Mouse (Mus musculus) MEL (cell line): ENCODE measurements at regions not wholly inside any gene's neighbourhood (a gene's known extent, or its start where the extent isn't known, plus 50 kb on each side); places are given as distances from the start of the nearest gene placed in this dataset.

ENCODE experiments used
- DNase-seq: peaks from one replicate; pipeline ENCODE4 v3.0.0; 2011; ENCODE audit warnings: low read depth, low spot score
- H3K27ac ChIP-seq: 2 replicates; pipeline ENCODE4 v1.5.1; 2012; ENCODE audit warnings: low read depth, mild to moderate bottlenecking, control low read depth, low read length, moderate library complexity; ENCODE audit not compliant: control insufficient read depth
- H3K27me3 ChIP-seq, 2 experiments: fragments of 150-350 bp in 1 of 2; sonication (generic) in 1 of 2; 2 replicates each; pipeline ENCODE4 v1.6.1; 2012; ENCODE audit warnings: low read length in 2 of 2, mild to moderate bottlenecking in 2 of 2, improper control_type of control experiment in 1 of 2, moderate library complexity in 1 of 2; ENCODE audit not compliant: insufficient read depth in 2 of 2, control insufficient read depth in 1 of 2
- H3K36me3 ChIP-seq, 2 experiments: 2 replicates each; pipeline ENCODE4 v1.6.1; 2012 to 2014; ENCODE audit warnings: low read length in 2 of 2, improper control_type of control experiment in 1 of 2, inconsistent platforms in 1 of 2, mild to moderate bottlenecking in 1 of 2; ENCODE audit not compliant: insufficient read depth in 2 of 2, control insufficient read depth in 1 of 2
- H3K4me1 ChIP-seq, 2 experiments: fragments of 150-350 bp in 1 of 2; sonication (generic) in 1 of 2; 2 replicates each; pipeline ENCODE4 v1.6.1; 2012; ENCODE audit warnings: low read length in 2 of 2, improper control_type of control experiment in 1 of 2, mild to moderate bottlenecking in 1 of 2; ENCODE audit not compliant: insufficient read depth in 2 of 2, control insufficient read depth in 1 of 2
- H3K4me3 ChIP-seq, 2 experiments: fragments of 150-350 bp in 1 of 2; sonication (generic) in 1 of 2; 2 replicates each; pipeline ENCODE4 v1.5.1; 2012; ENCODE audit warnings: low read depth in 2 of 2, low read length in 2 of 2, mild to moderate bottlenecking in 2 of 2, moderate library complexity in 2 of 2, control low read depth in 1 of 2, improper control_type of control experiment in 1 of 2; ENCODE audit not compliant: control insufficient read depth in 1 of 2, insufficient read depth in 1 of 2
- H3K79me2 ChIP-seq: 2 replicates; pipeline ENCODE4 v1.6.1; 2012; ENCODE audit warnings: mild to moderate bottlenecking, low read length, moderate library complexity; ENCODE audit not compliant: control insufficient read depth, poor library complexity, insufficient read depth
- H3K9ac ChIP-seq: 2 replicates; pipeline ENCODE4 v1.6.1; 2012; ENCODE audit warnings: low read depth, mild to moderate bottlenecking, control low read depth, low read length, moderate library complexity; ENCODE audit not compliant: control insufficient read depth, poor library complexity, severe bottlenecking
- H3K9me3 ChIP-seq: fragments of 150-350 bp; sonication (generic); replicated peaks from 2 replicates; pipeline ENCODE4 v1.6.1; 2012; ENCODE audit warnings: mild to moderate bottlenecking, low read length, improper control_type of control experiment, moderate library complexity; ENCODE audit not compliant: insufficient read depth
- ELF1 ChIP-seq: IDR thresholded peaks from 2 replicates; pipeline ENCODE4 v1.6.1; 2014; ENCODE audit warnings: low read depth, mild to moderate bottlenecking, inconsistent platforms, low read length, improper control_type of control experiment, moderate library complexity
- EP300 ChIP-seq, 2 experiments: IDR thresholded peaks; 2 replicates each; pipeline ENCODE4 v1.6.1; 2011; ENCODE audit warnings: improper control_type of control experiment in 2 of 2, low read length in 2 of 2, low read depth in 1 of 2, mild to moderate bottlenecking in 1 of 2
- ETS1 ChIP-seq: IDR thresholded peaks from 2 replicates; pipeline ENCODE4 v1.6.1; 2012; ENCODE audit warnings: low read depth, mild to moderate bottlenecking, inconsistent platforms, low read length, improper control_type of control experiment, moderate library complexity
- GABPA ChIP-seq: IDR thresholded peaks from 2 replicates; pipeline ENCODE4 v1.6.1; 2012; ENCODE audit warnings: low read depth, mild to moderate bottlenecking, inconsistent platforms, low read length, improper control_type of control experiment, moderate library complexity
- GATA1 ChIP-seq: IDR thresholded peaks from 2 replicates; pipeline ENCODE4 v1.6.1; 2011; ENCODE audit warnings: low read depth, low read length, improper control_type of control experiment
- KAT2A ChIP-seq: conservative IDR thresholded peaks from 2 replicates; pipeline ENCODE4 v1.6.1; 2012; ENCODE audit warnings: low read depth, low read length, improper control_type of control experiment, inconsistent platforms
- MAZ ChIP-seq: IDR thresholded peaks from 2 replicates; pipeline ENCODE4 v1.6.1; 2012; ENCODE audit warnings: low read depth, mild to moderate bottlenecking, inconsistent platforms, low read length, improper control_type of control experiment
- MEF2A ChIP-seq: IDR thresholded peaks from 2 replicates; pipeline ENCODE4 v1.6.1; 2014; ENCODE audit warnings: low read depth, mild to moderate bottlenecking, inconsistent platforms, low read length, improper control_type of control experiment; ENCODE audit not compliant: poor library complexity, insufficient replicate concordance, severe bottlenecking; ENCODE audit errors: extremely low read depth
- NELFE ChIP-seq: IDR thresholded peaks from 2 replicates; pipeline ENCODE4 v1.6.1; 2011; ENCODE audit warnings: low read depth, low read length, improper control_type of control experiment
- POLR2A ChIP-seq, 2 experiments: IDR thresholded peaks; 2 replicates each; pipeline ENCODE4 v1.6.1; 2011 to 2012; ENCODE audit warnings: low read length in 2 of 2, mild to moderate bottlenecking in 2 of 2, control low read depth in 1 of 2, improper control_type of control experiment in 1 of 2, low read depth in 1 of 2, moderate library complexity in 1 of 2; ENCODE audit not compliant: control insufficient read depth in 1 of 2, insufficient read depth in 1 of 2, poor library complexity in 1 of 2
- RAD21 ChIP-seq: IDR thresholded peaks from 2 replicates; pipeline ENCODE4 v1.6.1; 2011; ENCODE audit warnings: mild to moderate bottlenecking, low read depth, low read length, improper control_type of control experiment
- SIN3A ChIP-seq: IDR thresholded peaks from 2 replicates; pipeline ENCODE4 v1.6.1; 2012; ENCODE audit warnings: low read length, improper control_type of control experiment, inconsistent platforms
- SMC3 ChIP-seq: IDR thresholded peaks from 2 replicates; pipeline ENCODE4 v1.6.1; 2011; ENCODE audit warnings: low read depth, low read length, improper control_type of control experiment
- TCF12 ChIP-seq: IDR thresholded peaks from 2 replicates; pipeline ENCODE4 v1.6.1; 2014; ENCODE audit warnings: low read depth, mild to moderate bottlenecking, inconsistent platforms, low read length, improper control_type of control experiment, moderate library complexity
- ZKSCAN1 ChIP-seq: IDR thresholded peaks from 2 replicates; pipeline ENCODE4 v1.6.1; 2012; ENCODE audit warnings: low read depth, mild to moderate bottlenecking, inconsistent platforms, low read length, improper control_type of control experiment, moderate library complexity
- ZMIZ1 ChIP-seq: IDR thresholded peaks from 2 replicates; pipeline ENCODE4 v1.6.1; 2012; ENCODE audit warnings: low read depth, mild to moderate bottlenecking, inconsistent platforms, low read length, improper control_type of control experiment, moderate library complexity
- ZNF384 ChIP-seq: IDR thresholded peaks from 2 replicates; pipeline ENCODE4 v1.6.1; 2012; ENCODE audit warnings: low read depth, mild to moderate bottlenecking, inconsistent platforms, low read length, improper control_type of control experiment

DNA sequence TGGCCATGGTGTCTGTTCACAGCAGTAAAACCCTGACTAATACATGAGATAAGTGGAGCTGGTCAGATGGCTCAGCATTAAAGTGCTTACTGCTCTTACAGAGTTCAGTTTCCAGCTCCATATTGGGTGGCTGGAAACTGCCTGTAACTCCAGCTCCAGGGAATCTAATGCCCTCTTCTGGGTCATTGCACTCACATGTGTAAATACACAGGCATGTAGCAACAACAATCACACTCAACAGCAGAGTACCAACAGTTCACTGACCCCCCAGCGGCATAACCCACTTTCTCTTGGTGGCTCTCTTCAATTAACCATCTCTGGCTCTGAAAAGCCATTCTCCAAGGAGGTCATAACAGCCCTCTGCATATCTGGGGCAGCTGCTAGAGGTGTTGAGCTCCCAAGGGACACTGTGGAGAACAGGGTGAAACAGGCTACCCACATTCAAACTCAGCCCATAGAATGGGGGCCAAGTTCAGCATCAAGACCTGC, 65.0 kb upstream of the Cldn5 start:
- H3K9me3 ChIP-seq = no peaks in the 10 kb centered on the region
- no peak for DNase-seq
- H3K27ac ChIP-seq = no peak overlapping the region
- H3K4me1 ChIP-seq = no peaks in the 10 kb centered on the region
- TF ChIP-seq SIN3A (no peak), SMC3 (no peak), ETS1 (no peak), ELF1 (no peak), POLR2A (IDR thresholded peaks at IDR 0.05; ENCODE audit: control insufficient read depth in 1 of 2, insufficient read depth in 1 of 2, low read depth in 1 of 2, low read length in 2 of 2, poor library complexity in 1 of 2) (no peak), ZNF384 (no peak)
- TF ChIP-seq, all 39 proteins: peak for 0
- Histone ChIP-seq H3K79me2 (no peaks in the 10 kb centered on the region), H3K36me3 (no peaks in the 10 kb centered on the region), H3K4me3 (no peak overlapping the region), H3K9ac (no peak overlapping the region), H3K27me3 (peaks cover 15 to 23% of the 10 kb centered on the region in 2 experiments)

DNA sequence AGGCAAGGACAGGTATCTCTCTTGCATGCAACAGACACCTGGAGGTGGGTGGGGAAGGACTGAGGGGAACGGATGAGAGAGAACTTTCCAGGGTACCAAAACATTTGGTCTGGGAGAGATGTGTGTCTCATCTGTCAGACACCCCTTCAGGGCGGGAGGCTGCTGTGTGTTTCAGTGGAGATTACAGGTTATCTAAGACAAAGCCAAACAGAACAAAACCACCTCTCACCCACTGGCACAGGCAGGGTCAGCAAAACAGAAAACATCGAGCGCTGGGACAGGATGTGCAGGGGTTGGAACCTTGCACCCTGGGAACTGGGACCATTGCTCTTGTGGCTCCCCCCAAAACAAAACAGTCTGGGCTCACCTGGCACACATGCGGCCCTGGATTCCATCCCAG, 63.6 kb upstream of the Cldn5 start:
- no peak overlapping the region for H3K4me3 ChIP-seq
- no peak for TF ChIP-seq MEF2A
- no peak for TF ChIP-seq ZMIZ1
- TF ChIP-seq NELFE = no peak
- no peak for TF ChIP-seq GATA1
- no peak for TF ChIP-seq TCF12
- no peak for TF ChIP-seq ZKSCAN1
- no peak for TF ChIP-seq GABPA
- no peak for TF ChIP-seq SMC3
- TF ChIP-seq MAZ = no peak
- TF ChIP-seq RAD21 = no peak
- no peak for TF ChIP-seq ZNF384
- TF ChIP-seq, all 39 proteins: peak for 0

DNA sequence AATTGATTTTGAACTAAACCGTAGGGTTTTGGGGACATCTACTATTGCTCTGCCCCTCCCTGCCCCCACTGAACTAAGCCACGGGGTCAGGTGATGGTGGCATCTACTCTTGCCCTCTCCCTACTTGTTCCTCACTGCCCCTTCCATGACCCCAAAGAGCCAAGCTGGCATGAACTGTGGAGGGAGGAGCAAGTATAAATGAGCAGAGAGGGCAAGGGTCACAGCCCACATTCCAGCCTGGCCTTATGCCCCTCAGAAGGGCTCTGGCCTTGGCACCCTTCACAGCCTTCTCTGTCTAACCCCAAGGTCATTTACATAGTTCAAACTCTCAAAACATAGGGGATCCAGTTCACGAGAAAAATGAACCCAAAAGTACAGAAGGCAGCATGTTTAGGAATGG, 61.3 kb upstream of the Cldn5 start:
- Histone ChIP-seq H3K9me3 (no peaks in the 10 kb centered on the region), H3K79me2 (no peaks in the 10 kb centered on the region), H3K36me3 (no peaks in the 10 kb centered on the region), H3K9ac (no peak overlapping the region), H3K27me3 (peaks cover 12 to 18% of the 10 kb centered on the region in 2 experiments), H3K4me1 (no peaks in the 10 kb centered on the region), H3K27ac (no peak overlapping the region), H3K4me3 (no peak overlapping the region)
- TF ChIP-seq KAT2A (no peak), EP300 (IDR thresholded peaks at IDR 0.05; ENCODE audit: low read depth in 1 of 2, low read length in 2 of 2) (no peak), ETS1 (no peak)
- no peak for DNase-seq

More for the DNA sequence above, 63.6 kb upstream of the Cldn5 start:
- peaks cover 15 to 20% of the 10 kb centered on the region in 2 experiments for H3K27me3 ChIP-seq
- no peak overlapping the region for H3K9ac ChIP-seq
- no peaks in the 10 kb centered on the region for H3K4me1 ChIP-seq
- no peaks in the 10 kb centered on the region for H3K9me3 ChIP-seq
- H3K36me3 ChIP-seq = no peaks in the 10 kb centered on the region
- DNase-seq = no peak
- no peak overlapping the region for H3K27ac ChIP-seq
- no peaks in the 10 kb centered on the region for H3K79me2 ChIP-seq
